ENCODE assay signal across 9 mouse cellular contexts in genomic region chr16:21367449-21367848, GRCm38 (mm10). TPM values are rescaled to one million over a fixed set of nuclear protein-coding genes. Genes with fewer than 3 reads are reported as not detected.
DNase-seq lines count a peak whose midpoint lies in the region; ATAC-seq and TF ChIP-seq lines count a peak whose summit lies in the region.
"Had no signal": no experiment of that assay in that cellular context is flagged by ENCODE, and none has a peak within 500 bp of the region (broad histone marks: within the 10 kb centered on the region; RNA-seq: fewer than 3 reads in every experiment).

No protein-coding gene starts in this region.

- peak; percentile 48 for DNase-seq in neural tube, embryonic 11.5 days (ENCODE audit: low spot score)
- DNase-seq in hindbrain, embryonic 14.5 days (ENCODE audit: low spot score) = no peak
- DNase-seq in midbrain, postnatal 0 days (ENCODE audit: low spot score) = peak; percentile 35
- no peak for DNase-seq in layer of hippocampus, adult 9-11 months
- no peak for DNase-seq in thymus, adult 18-20 months

- 0 out of 2 replicates have a peak, but pooled peaks cover 3% of the 10 kb centered on the region for H3K4me1 ChIP-seq in forebrain, embryonic 16.5 days (replicated peaks; ENCODE audit: control insufficient read depth, insufficient read depth, low read length)
- 0 out of 2 replicates have a peak, but pooled peaks cover 5% of the 10 kb centered on the region for H3K4me1 ChIP-seq in forebrain, embryonic 15.5 days
- H3K4me1 ChIP-seq in neural tube, embryonic 11.5 days (ENCODE audit: control insufficient read depth, insufficient read depth, low read length) = peaks cover 5% of the 10 kb centered on the region; the same call in 1 of the 2 replicates
- peaks cover 9% of the 10 kb centered on the region for H3K4me1 ChIP-seq in neural tube, embryonic 15.5 days
- H3K4me1 ChIP-seq in hindbrain, embryonic 14.5 days (replicated peaks; ENCODE audit: control insufficient read depth, insufficient read depth, low read length) = no peaks in the 10 kb centered on the region
- no peaks in the 10 kb centered on the region for H3K4me1 ChIP-seq in midbrain, postnatal 0 days (ENCODE audit: insufficient read depth, low read length)

- H3K4me2 ChIP-seq in forebrain, embryonic 16.5 days (ENCODE audit: low read length) = no peak overlapping the region
- no peak overlapping the region for H3K4me2 ChIP-seq in forebrain, embryonic 15.5 days (replicated peaks)
- no peak overlapping the region for H3K4me2 ChIP-seq in neural tube, embryonic 11.5 days (ENCODE audit: low read depth)
- no peak overlapping the region for H3K4me2 ChIP-seq in neural tube, embryonic 15.5 days
- no peak overlapping the region for H3K4me2 ChIP-seq in hindbrain, embryonic 14.5 days (replicated peaks)
- no peak overlapping the region for H3K4me2 ChIP-seq in midbrain, postnatal 0 days (ENCODE audit: low read depth, low read length, poor library complexity, severe bottlenecking)

- no peaks in the 10 kb centered on the region for H3K36me3 ChIP-seq in forebrain, embryonic 16.5 days (ENCODE audit: control insufficient read depth, insufficient read depth)
- H3K36me3 ChIP-seq in forebrain, embryonic 15.5 days = no peaks in the 10 kb centered on the region
- no peaks in the 10 kb centered on the region for H3K36me3 ChIP-seq in neural tube, embryonic 11.5 days (ENCODE audit: control insufficient read depth, insufficient read depth, low read length)
- H3K36me3 ChIP-seq in neural tube, embryonic 15.5 days = no peaks in the 10 kb centered on the region
- no peaks in the 10 kb centered on the region for H3K36me3 ChIP-seq in hindbrain, embryonic 14.5 days (replicated peaks; ENCODE audit: control insufficient read depth, insufficient read depth)
- no peaks in the 10 kb centered on the region for H3K36me3 ChIP-seq in midbrain, postnatal 0 days (ENCODE audit: insufficient read depth, low read length)

- no peaks in the 10 kb centered on the region for H3K27me3 ChIP-seq in forebrain, embryonic 16.5 days (replicated peaks; ENCODE audit: control insufficient read depth, insufficient read depth, low read length)
- no peaks in the 10 kb centered on the region for H3K27me3 ChIP-seq in forebrain, embryonic 15.5 days
- no peaks in the 10 kb centered on the region for H3K27me3 ChIP-seq in neural tube, embryonic 11.5 days (ENCODE audit: control insufficient read depth, insufficient read depth, low read length)
- no peaks in the 10 kb centered on the region for H3K27me3 ChIP-seq in neural tube, embryonic 15.5 days (replicated peaks)
- no peaks in the 10 kb centered on the region for H3K27me3 ChIP-seq in hindbrain, embryonic 14.5 days (ENCODE audit: control insufficient read depth, insufficient read depth, low read length)
- H3K27me3 ChIP-seq in midbrain, postnatal 0 days (ENCODE audit: insufficient read depth, low read length) = no peaks in the 10 kb centered on the region; the same call in 1 of the 2 replicates
- H3K27me3 ChIP-seq: Patski had no signal

- TF ChIP-seq CTCF in midbrain, postnatal 0 days (IDR thresholded peaks at IDR 0.05) = peak; percentile 60

- no peak overlapping the region for H3K9ac ChIP-seq in forebrain, embryonic 16.5 days (replicated peaks; ENCODE audit: low read depth, low read length)
- H3K9ac ChIP-seq in forebrain, embryonic 15.5 days (replicated peaks) = no peak overlapping the region
- H3K9ac ChIP-seq in neural tube, embryonic 11.5 days (ENCODE audit: low read length) = no peak overlapping the region
- no peak overlapping the region for H3K9ac ChIP-seq in neural tube, embryonic 15.5 days (replicated peaks)
- no peak overlapping the region for H3K9ac ChIP-seq in hindbrain, embryonic 14.5 days
- H3K9ac ChIP-seq in midbrain, postnatal 0 days (replicated peaks; ENCODE audit: low read length, poor library complexity, severe bottlenecking) = no peak overlapping the region

- H3K9me3 ChIP-seq in forebrain, embryonic 16.5 days (ENCODE audit: control insufficient read depth, low read length) = no peaks in the 10 kb centered on the region
- no peaks in the 10 kb centered on the region for H3K9me3 ChIP-seq in forebrain, embryonic 15.5 days
- no peaks in the 10 kb centered on the region for H3K9me3 ChIP-seq in neural tube, embryonic 11.5 days (ENCODE audit: control insufficient read depth, low read length)
- H3K9me3 ChIP-seq in neural tube, embryonic 15.5 days (replicated peaks) = no peaks in the 10 kb centered on the region
- H3K9me3 ChIP-seq in hindbrain, embryonic 14.5 days (ENCODE audit: control insufficient read depth, low read length) = no peaks in the 10 kb centered on the region
- H3K9me3 ChIP-seq in midbrain, postnatal 0 days (ENCODE audit: low read length) = no peaks in the 10 kb centered on the region

- ATAC-seq in forebrain, embryonic 16.5 days = peak; percentile 40; the same call in 1 of the 2 replicates
- no peak for ATAC-seq in forebrain, embryonic 15.5 days (replicated peaks)
- no peak for ATAC-seq in neural tube, embryonic 11.5 days (ENCODE audit: insufficient read depth, low FRiP score, low TSS enrichment)
- ATAC-seq in neural tube, embryonic 15.5 days (ENCODE audit: low FRiP score) = no peak
- ATAC-seq in hindbrain, embryonic 14.5 days (ENCODE audit: low FRiP score) = 0 out of 2 replicates have a peak, but pooled peaks have one; percentile 56
- no peak for ATAC-seq in midbrain, postnatal 0 days (ENCODE audit: low FRiP score)
- ATAC-seq: Patski had no signal

- no peak overlapping the region for H3K4me3 ChIP-seq in forebrain, embryonic 16.5 days (replicated peaks; ENCODE audit: low read length)
- H3K4me3 ChIP-seq in forebrain, embryonic 15.5 days = no peak overlapping the region
- H3K4me3 ChIP-seq in neural tube, embryonic 11.5 days (ENCODE audit: low read depth, low read length) = no peak overlapping the region
- H3K4me3 ChIP-seq in neural tube, embryonic 15.5 days (replicated peaks) = no peak overlapping the region
- no peak overlapping the region for H3K4me3 ChIP-seq in hindbrain, embryonic 14.5 days (replicated peaks; ENCODE audit: low read length)
- H3K4me3 ChIP-seq in midbrain, postnatal 0 days (ENCODE audit: low read depth, low read length) = no peak overlapping the region

- H3K27ac ChIP-seq in forebrain, embryonic 16.5 days (ENCODE audit: low read length) = no peak overlapping the region
- H3K27ac ChIP-seq in forebrain, embryonic 15.5 days (replicated peaks) = no peak overlapping the region
- H3K27ac ChIP-seq in neural tube, embryonic 11.5 days (ENCODE audit: low read depth, low read length) = no peak overlapping the region
- no peak overlapping the region for H3K27ac ChIP-seq in neural tube, embryonic 15.5 days (replicated peaks)
- H3K27ac ChIP-seq in hindbrain, embryonic 14.5 days = no peak overlapping the region
- no peak overlapping the region for H3K27ac ChIP-seq in midbrain, postnatal 0 days (ENCODE audit: low read depth, low read length)

- WGBS in forebrain, embryonic 16.5 days = 24% methylated on average over 8 of the region's 8 CpGs
- 33% methylated on average over 8 of the region's 8 CpGs for WGBS in forebrain, embryonic 15.5 days
- 39% methylated on average over 8 of the region's 8 CpGs for WGBS in neural tube, embryonic 11.5 days
- WGBS in neural tube, embryonic 15.5 days = 35% methylated on average over 8 of the region's 8 CpGs
- WGBS in hindbrain, embryonic 14.5 days = 31% methylated on average over 8 of the region's 8 CpGs
- WGBS in midbrain, postnatal 0 days = 28% methylated on average over 8 of the region's 8 CpGs

RNA-seq across cellular contexts. Expression of gene Vps8, which starts 55.5 kb away (rescaled TPM):
- polyA plus RNA-seq in forebrain, embryonic 16.5 days (2015; fragmentation: Nextera tagmentation; extraction: Ambion mirVana) = 37.5 and 39.6 TPM in 2 replicates
- polyA plus RNA-seq in forebrain, embryonic 15.5 days (2015; fragmentation: Nextera tagmentation; extraction: Ambion mirVana) = 31.4 and 36.6 TPM in 2 replicates
- 27.4 and 30.8 TPM in 2 replicates for polyA plus RNA-seq in neural tube, embryonic 11.5 days (2014; fragmentation: Nextera tagmentation; extraction: Ambion mirVana)
- 28.8 and 34.1 TPM in 2 replicates for polyA plus RNA-seq in neural tube, embryonic 15.5 days (2015; fragmentation: Nextera tagmentation; extraction: Ambion mirVana)
- 37.0 and 40.7 TPM in 2 replicates for polyA plus RNA-seq in hindbrain, embryonic 14.5 days (2014; fragmentation: Nextera tagmentation; extraction: Ambion mirVana)
- total RNA-seq in midbrain, postnatal 0 days (2014; rRNA removed) = 35.2 and 37.2 TPM in 2 replicates
- 25.4 and 26.0 TPM in 2 replicates for polyA plus RNA-seq in midbrain, postnatal 0 days (2015; fragmentation: Nextera tagmentation; extraction: Ambion mirVana)

Comparison
In these comparisons a context has a peak if more than half of its experiments do, and no peak if none do; other contexts are left out.
1. ATAC-seq: peak in forebrain, embryonic 16.5 days (single experiment) and hindbrain, embryonic 14.5 days (single experiment); none in forebrain, embryonic 15.5 days (single experiment), neural tube, embryonic 11.5 days (single experiment), neural tube, embryonic 15.5 days (single experiment) and midbrain, postnatal 0 days (single experiment).
2. DNase-seq: peak in neural tube, embryonic 11.5 days (single experiment) and midbrain, postnatal 0 days (single experiment); none in hindbrain, embryonic 14.5 days (single experiment), layer of hippocampus, adult 9-11 months (single experiment) and thymus, adult 18-20 months (0 of 2).